Mouse (Mus musculus): ENCODE data around the gene Rps6kc1.

Rps6kc1 gene

GRCm38 (mm10) chr1:190846074-190846730 is 65.4 kb downstream of the Rps6kc1 start:
- no peak for ATAC-seq (ENCODE audit: insufficient number of reproducible peaks, low FRiP score, low TSS enrichment)

DNA sequence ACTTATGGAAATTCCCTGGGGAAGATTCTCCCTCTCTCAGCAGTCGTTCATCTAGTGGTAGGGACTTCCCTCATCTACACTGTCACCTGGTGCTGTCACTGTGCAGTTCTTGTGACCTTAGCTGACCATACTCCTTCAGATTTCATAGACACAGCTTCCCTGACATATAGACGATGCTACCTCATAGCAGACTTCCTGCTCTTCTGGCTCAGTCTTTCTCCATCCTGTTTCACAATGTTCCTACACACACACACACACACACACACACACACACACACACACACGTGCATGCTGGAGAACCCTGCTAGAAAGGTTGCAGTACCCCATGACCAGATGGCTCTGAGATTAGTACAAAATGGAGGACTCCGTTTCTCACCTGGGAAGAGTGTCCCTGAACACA is 66.2 kb downstream of the Rps6kc1 start:
- ATAC-seq (ENCODE audit: insufficient number of reproducible peaks, low FRiP score, low TSS enrichment): no peak

- ATAC-seq (ENCODE audit: insufficient number of reproducible peaks, low FRiP score, low TSS enrichment): no peak; the same call in 1 of the 2 replicates
These were observed 67.2 kb downstream of the Rps6kc1 start for GRCm38 (mm10) chr1:190844356-190844755.

GRCm38 (mm10) chr1:190836046-190836445 is 75.5 kb downstream of the Rps6kc1 start:
- ATAC-seq (ENCODE audit: insufficient number of reproducible peaks, low FRiP score, low TSS enrichment): no peak

DNA sequence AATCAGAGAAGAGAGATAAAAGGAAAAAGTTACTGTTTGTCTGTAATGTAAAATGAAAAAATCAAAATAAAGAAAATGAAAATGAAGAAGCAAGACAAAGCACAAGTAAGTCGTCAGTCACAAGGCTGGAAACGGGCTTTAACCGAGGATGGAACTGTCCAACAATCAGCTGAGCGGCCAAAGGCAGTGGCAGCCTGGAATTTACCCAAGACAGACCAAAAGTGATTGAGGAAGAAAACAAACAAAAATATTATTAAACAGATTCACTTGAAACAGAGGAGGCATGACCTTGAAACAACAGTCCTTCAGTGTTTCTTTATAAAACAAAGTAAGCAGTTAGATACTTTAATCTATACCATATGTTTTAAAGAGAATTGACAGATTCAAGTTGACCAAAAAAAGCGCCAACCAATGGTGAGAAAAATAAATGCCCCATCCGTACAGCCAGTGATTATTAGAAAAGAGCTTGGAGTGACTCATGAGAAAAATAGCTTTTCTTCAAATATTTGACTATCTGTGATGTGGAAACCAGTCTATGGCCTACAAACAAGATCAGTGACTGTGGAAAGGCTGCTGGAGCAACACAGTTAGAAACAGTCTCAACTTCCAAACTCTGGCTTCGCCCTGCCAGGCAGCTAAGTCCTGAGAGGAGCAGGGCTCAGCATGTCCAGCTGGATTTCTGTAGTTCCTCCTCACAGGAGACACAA is 77.2 kb downstream of the Rps6kc1 start:
- ATAC-seq (ENCODE audit: insufficient number of reproducible peaks, low FRiP score, low TSS enrichment): no peak

DNA sequence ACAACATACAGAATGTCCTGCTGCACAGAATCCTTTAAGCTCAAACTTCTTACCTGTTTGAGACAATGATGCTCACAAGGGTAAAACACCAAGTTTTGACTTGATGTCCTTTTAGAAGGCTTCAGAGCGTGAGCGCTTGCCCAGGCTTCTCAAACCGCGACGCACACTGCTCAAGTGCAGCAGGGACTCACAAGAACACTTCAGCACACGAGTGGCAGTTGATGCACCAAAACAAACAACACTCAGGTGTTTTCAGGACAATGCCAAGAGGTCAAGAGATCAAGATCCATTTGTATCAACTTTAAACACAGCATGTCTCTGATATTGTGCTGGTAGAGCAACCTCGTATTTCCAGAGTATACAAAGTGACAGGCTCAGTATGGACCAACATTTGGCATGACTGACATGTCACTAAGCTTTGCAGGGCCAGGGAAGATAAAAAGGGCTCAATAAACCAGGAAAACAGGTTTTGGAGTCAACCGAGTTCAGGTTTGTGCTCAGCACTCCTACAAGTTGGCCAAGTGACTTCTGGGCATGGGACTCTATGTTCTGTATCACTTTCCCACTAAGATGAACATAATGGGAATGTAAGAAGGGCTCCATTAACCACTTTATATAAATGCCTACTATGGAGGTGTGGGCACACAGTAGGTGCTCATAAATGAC is 78.5 kb downstream of the Rps6kc1 start:
- ATAC-seq (ENCODE audit: insufficient number of reproducible peaks, low FRiP score, low TSS enrichment): no peak

DNA sequence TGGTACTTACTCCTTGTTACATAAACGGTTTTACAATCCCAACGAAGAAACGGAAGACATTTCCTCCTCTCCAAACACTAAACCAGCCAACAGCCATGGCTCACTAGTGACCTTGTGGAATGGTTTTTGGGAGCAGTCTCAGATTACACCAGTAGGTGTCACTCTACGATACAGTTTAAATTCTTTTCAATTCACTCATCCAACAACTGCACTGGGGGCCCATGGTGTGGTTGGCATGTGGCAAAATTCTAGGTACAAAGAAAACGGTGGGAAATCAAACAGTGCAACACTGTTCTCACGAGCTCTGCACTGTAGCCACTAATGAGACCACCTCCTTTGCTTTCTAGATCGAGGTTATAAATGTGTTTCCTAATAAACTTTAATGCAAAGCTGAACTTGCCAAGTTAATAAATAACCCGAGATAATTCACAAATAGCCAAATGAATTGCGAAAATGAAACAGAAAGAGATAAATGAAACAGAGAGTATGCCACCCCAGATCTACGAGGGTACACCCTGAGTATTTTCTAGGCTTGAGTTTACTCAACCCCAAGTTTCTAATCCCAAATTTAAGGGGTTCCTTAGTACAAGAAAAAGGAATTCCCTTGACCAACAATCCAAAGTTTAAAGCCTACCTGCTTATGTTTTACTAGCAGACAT is 79.6 kb downstream of the Rps6kc1 start:
- no peak for ATAC-seq (ENCODE audit: insufficient number of reproducible peaks, low FRiP score, low TSS enrichment)

GRCm38 (mm10) chr1:190826486-190827034 is 85.0 kb downstream of the Rps6kc1 start:
- ATAC-seq (ENCODE audit: insufficient number of reproducible peaks, low FRiP score, low TSS enrichment): no peak

DNA sequence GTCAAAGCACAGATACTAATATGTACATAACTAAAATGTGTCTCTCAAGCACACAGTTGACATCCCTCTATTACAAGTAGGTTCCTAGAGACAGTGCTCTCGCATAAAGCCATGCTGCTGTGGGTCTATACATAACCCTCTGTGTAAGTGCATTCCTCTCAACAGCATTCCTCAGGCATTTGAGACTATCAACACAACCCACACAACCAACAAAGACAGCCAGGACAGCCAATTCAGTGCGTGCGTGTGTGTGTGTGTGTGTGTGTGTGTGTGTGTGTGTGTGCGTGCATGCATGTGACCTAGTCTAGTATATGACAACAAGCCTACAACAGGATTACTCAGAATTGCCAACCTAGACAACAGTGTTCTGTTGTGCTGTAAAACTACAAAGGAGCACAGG is 87.8 kb downstream of the Rps6kc1 start:
- no peak for ATAC-seq (ENCODE audit: insufficient number of reproducible peaks, low FRiP score, low TSS enrichment)

DNA sequence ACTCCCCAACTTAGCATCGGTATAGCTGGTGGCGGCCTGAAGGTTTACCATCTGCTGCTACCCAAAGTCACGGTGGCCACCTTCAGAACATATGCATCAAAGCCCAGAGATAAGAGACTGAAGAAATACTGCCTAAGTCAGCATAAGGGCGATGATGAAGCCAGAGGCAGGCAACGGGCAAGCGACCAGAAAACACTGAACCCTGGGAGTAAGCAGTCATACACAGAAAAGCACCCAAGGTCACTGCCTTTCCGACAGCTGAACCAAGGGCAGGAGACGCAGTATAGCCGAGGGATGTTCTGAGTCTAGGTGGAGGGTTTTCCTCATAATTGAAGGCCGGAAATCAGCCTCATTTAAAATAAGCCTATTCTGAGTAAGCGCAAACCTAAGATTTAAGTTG is 95.4 kb downstream of the Rps6kc1 start:
- ATAC-seq (ENCODE audit: insufficient number of reproducible peaks, low FRiP score, low TSS enrichment): no peak

DNA sequence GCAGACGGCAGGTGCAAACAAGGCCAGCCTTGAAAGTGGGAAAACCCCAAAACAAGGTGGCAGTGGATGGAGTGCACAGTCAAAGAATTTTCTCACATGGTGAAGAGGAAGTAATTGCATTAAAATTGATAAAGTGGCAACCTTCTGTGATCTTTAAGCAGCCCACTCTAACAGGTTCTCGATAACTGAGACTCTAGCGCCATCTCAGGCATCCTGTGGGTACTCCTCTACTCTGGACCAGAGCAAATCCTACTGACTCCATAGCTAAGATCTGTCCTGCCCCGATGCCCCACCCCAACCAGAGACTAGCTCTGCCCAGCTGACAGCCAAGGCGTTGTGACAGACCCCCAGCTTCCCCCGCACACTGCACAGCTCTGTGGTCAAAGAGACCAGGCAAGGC is 101.2 kb downstream of the Rps6kc1 start:
- ATAC-seq (ENCODE audit: insufficient number of reproducible peaks, low FRiP score, low TSS enrichment): no peak

DNA sequence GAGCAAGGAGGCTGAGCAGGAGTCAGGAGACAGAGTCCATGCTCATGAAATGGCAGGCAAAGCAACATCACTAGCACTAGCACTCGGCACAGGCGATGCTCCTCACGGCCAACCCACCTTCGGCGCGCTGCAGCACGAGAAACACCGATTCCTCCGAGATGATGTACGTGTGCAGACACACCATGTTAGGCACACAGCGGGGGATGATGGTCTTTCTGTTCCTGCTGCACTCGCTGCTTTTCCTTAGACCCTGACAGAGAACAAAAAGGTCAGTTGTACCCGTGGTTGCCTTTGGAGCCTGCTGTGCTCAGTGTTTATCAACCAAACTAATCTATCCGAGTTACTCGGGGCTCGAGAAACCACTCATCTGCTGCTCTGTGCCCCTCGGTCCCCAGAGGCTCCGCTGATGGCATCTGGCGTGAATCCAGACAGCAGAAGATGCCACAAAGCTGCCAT is 102.8 kb downstream of the Rps6kc1 start:
- no peak for ATAC-seq (ENCODE audit: insufficient number of reproducible peaks, low FRiP score, low TSS enrichment)

- ATAC-seq (ENCODE audit: insufficient number of reproducible peaks, low FRiP score, low TSS enrichment): no peak
These were observed 104.8 kb downstream of the Rps6kc1 start for GRCm38 (mm10) chr1:190806817-190807216.

GRCm38 (mm10) chr1:190798668-190799067 is 112.9 kb downstream of the Rps6kc1 start:
- ATAC-seq (ENCODE audit: insufficient number of reproducible peaks, low FRiP score, low TSS enrichment): no peak

DNA sequence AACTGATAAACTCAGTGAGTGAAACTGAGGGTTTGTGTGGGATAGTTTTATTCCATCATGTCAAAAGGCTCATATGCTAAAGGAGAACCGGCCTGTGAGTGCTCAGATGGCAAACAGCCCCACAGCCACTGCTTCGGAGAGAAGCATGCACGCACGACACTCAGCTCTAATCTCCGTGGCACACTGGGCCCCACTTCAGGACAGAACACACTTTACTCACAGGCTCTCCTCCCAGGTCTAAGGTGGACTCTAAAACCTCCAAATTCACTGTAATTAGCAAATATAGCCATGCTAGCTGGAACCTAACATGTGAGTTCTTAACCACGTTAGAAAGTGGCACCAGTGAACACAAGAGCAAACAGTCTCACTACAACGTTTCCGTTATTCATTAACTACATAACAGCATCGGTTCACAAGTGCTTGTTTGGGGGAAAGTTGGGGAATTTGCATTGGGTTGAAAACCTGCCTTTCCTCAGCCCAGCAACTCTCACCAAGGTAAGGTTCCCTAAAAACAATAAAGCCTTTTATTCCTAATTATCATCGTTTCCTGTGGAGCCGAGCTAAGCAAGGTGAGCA is 114.0 kb downstream of the Rps6kc1 start:
- 0 out of 2 replicates have a peak, but pooled peaks have one; percentile 4 for ATAC-seq (ENCODE audit: insufficient number of reproducible peaks, low FRiP score, low TSS enrichment)

- ATAC-seq (ENCODE audit: insufficient number of reproducible peaks, low FRiP score, low TSS enrichment): peak; percentile 73
These were observed 114.7 kb downstream of the Rps6kc1 start for GRCm38 (mm10) chr1:190796745-190797482.

GRCm38 (mm10) chr1:190791638-190792037 is 119.9 kb downstream of the Rps6kc1 start:
- ATAC-seq (ENCODE audit: insufficient number of reproducible peaks, low FRiP score, low TSS enrichment): no peak

DNA sequence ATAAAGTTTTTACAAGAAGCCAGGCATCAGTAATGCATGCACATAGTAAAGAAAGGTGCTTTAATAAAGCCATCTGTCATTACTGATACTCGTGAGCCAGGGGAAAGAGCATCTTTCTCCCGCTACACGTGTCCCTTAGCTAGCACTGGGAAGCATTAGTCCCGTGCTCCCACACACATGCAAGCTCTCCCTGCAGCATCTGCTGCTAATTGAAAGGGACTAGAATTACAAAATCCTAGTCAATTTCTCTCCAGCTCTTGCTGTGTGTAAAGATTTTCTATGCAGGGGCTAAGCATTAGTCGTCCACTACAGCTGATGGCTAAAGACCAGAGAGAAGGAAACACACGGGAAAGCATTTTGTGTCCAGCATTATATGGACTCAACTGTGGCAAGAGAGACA is 120.8 kb downstream of the Rps6kc1 start:
- ATAC-seq (ENCODE audit: insufficient number of reproducible peaks, low FRiP score, low TSS enrichment): no peak

- no peak for ATAC-seq (ENCODE audit: insufficient number of reproducible peaks, low FRiP score, low TSS enrichment)
These were observed 133.9 kb downstream of the Rps6kc1 start for GRCm38 (mm10) chr1:190777660-190778059.

GRCm38 (mm10) chr1:190776260-190776659 is 135.3 kb downstream of the Rps6kc1 start:
- ATAC-seq (ENCODE audit: insufficient number of reproducible peaks, low FRiP score, low TSS enrichment): no peak

All from cerebellum, adult (tissue).